Mouse (Mus musculus): Measurements from ENCODE around the gene Afmid. TPM values are rescaled to one million over a fixed set of nuclear protein-coding genes. Genes with fewer than 3 reads are reported as not detected.

The Afmid gene
- polyA plus RNA-seq, 2 experiments, result 7.5 to 7.6 TPM

- H3K27ac ChIP-seq, result no peak overlapping the region
- WGBS (ENCODE audit: insufficient replicate concordance), result 86% methylated on average over 3 of the region's 3 CpGs
- no peaks in the 10 kb centered on the region for H3K9me3 ChIP-seq (ENCODE audit: control insufficient read depth, low read length)
- no peak overlapping the region for H3K4me2 ChIP-seq (ENCODE audit: low read depth)
- H3K4me1 ChIP-seq (replicated peaks; ENCODE audit: control insufficient read depth in 2 of 2, insufficient read depth in 2 of 2, low read length in 1 of 2), result peaks cover 16 to 18% of the 10 kb centered on the region in 2 experiments
- peaks cover 74% of the 10 kb centered on the region for H3K36me3 ChIP-seq (replicated peaks; ENCODE audit: control insufficient read depth, insufficient read depth, low read depth)
- no peak overlapping the region for H3K9ac ChIP-seq (replicated peaks)
- no peak for TF ChIP-seq CTCF (IDR thresholded peaks at IDR 0.05; ENCODE audit: low read depth)
- TF ChIP-seq EP300 (IDR thresholded peaks at IDR 0.05; ENCODE audit: low read depth), result no peak
- ATAC-seq (ENCODE audit: insufficient read depth) (no peak), DNase-seq (ENCODE audit: low read depth in 3 of 3, low spot score in 3 of 3) (no peak)
- no peak overlapping the region for H3K4me3 ChIP-seq (ENCODE audit: insufficient read depth in 1 of 2, low read depth in 2 of 2, low read length in 2 of 2)
- no peaks in the 10 kb centered on the region for H3K27me3 ChIP-seq (ENCODE audit: control insufficient read depth, insufficient read depth, low read length)
These were observed 27.2 kb downstream of the Afmid start for GRCm38 (mm10) chr11:117852875-117853274.

GRCm38 (mm10) chr11:117854241-117854640 lies 28.5 kb downstream of the Afmid start:
- H3K4me2 ChIP-seq (ENCODE audit: low read depth), result no peak overlapping the region
- no peak overlapping the region for H3K27ac ChIP-seq

DNA sequence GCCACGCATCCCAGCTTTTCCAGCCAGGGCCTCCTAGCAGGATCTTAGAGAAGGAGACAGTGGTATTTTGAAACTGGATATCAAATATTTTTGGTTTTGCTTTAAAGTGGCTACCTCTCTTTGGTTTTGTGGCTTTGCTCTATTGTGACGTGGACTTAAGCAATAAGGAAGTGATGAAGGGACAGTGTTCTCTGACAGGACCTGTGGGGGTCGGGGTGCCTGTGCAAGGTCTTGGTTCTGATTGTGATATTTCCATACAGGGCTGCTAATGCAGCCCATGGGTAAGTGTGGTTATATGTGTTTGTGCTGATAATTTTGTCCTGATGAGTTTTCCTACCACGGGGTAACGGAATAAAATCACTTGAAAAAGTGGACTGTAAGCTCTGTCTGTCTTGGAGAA lies 29.6 kb downstream of the Afmid start:
- Histone ChIP-seq H3K27ac (no peak overlapping the region), H3K4me3 (ENCODE audit: insufficient read depth in 1 of 2, low read depth in 2 of 2, low read length in 2 of 2) (no peak overlapping the region), H3K4me1 (replicated peaks; ENCODE audit: control insufficient read depth in 2 of 2, insufficient read depth in 2 of 2, low read length in 1 of 2) (peaks cover 7 to 10% of the 10 kb centered on the region in 2 experiments), H3K4me2 (ENCODE audit: low read depth) (no peak overlapping the region), H3K36me3 (replicated peaks; ENCODE audit: control insufficient read depth, insufficient read depth, low read depth) (peaks cover 70% of the 10 kb centered on the region), H3K27me3 (ENCODE audit: control insufficient read depth, insufficient read depth, low read length) (peaks cover 16% of the 10 kb centered on the region), H3K9ac (replicated peaks) (no peak overlapping the region), H3K9me3 (ENCODE audit: control insufficient read depth, low read length) (no peaks in the 10 kb centered on the region)
- ATAC-seq (ENCODE audit: insufficient read depth) (no peak), DNase-seq (ENCODE audit: low read depth in 3 of 3, low spot score in 3 of 3) (no peak)
- no peak for TF ChIP-seq EP300 (IDR thresholded peaks at IDR 0.05; ENCODE audit: low read depth)
- TF ChIP-seq CTCF (IDR thresholded peaks at IDR 0.05; ENCODE audit: low read depth), result no peak
- 85% methylated on average over 5 of the region's 5 CpGs for WGBS (ENCODE audit: insufficient replicate concordance)

More at GRCm38 (mm10) chr11:117854241-117854640, 28.5 kb downstream of the Afmid start:
- ATAC-seq (ENCODE audit: insufficient read depth) (no peak), DNase-seq (ENCODE audit: low read depth in 3 of 3, low spot score in 3 of 3) (no peak)
- Histone ChIP-seq H3K4me3 (ENCODE audit: insufficient read depth in 1 of 2, low read depth in 2 of 2, low read length in 2 of 2) (no peak overlapping the region), H3K9ac (replicated peaks) (no peak overlapping the region), H3K4me1 (replicated peaks; ENCODE audit: control insufficient read depth in 2 of 2, insufficient read depth in 2 of 2, low read length in 1 of 2) (peaks cover 10 to 13% of the 10 kb centered on the region in 2 experiments), H3K36me3 (replicated peaks; ENCODE audit: control insufficient read depth, insufficient read depth, low read depth) (peaks cover 74% of the 10 kb centered on the region), H3K9me3 (ENCODE audit: control insufficient read depth, low read length) (no peaks in the 10 kb centered on the region), H3K27me3 (ENCODE audit: control insufficient read depth, insufficient read depth, low read length) (peaks cover 6% of the 10 kb centered on the region)
- WGBS (ENCODE audit: insufficient replicate concordance), result 87% methylated on average over 9 of the region's 9 CpGs
- TF ChIP-seq CTCF (IDR thresholded peaks at IDR 0.05; ENCODE audit: low read depth) (no peak), EP300 (IDR thresholded peaks at IDR 0.05; ENCODE audit: low read depth) (no peak)

- peaks cover 66% of the 10 kb centered on the region for H3K36me3 ChIP-seq (replicated peaks; ENCODE audit: control insufficient read depth, insufficient read depth, low read depth)
- H3K9me3 ChIP-seq (ENCODE audit: control insufficient read depth, low read length), result no peaks in the 10 kb centered on the region
- no peak overlapping the region for H3K27ac ChIP-seq
- ATAC-seq (ENCODE audit: insufficient read depth), result no peak
- H3K9ac ChIP-seq (replicated peaks), result no peak overlapping the region
- no peak for TF ChIP-seq EP300 (IDR thresholded peaks at IDR 0.05; ENCODE audit: low read depth)
- no peak overlapping the region for H3K4me2 ChIP-seq (ENCODE audit: low read depth)
- H3K4me3 ChIP-seq (ENCODE audit: insufficient read depth in 1 of 2, low read depth in 2 of 2, low read length in 2 of 2), result no peak overlapping the region
- H3K4me1 ChIP-seq (replicated peaks; ENCODE audit: control insufficient read depth in 2 of 2, insufficient read depth in 2 of 2, low read length in 1 of 2), result peaks cover 3 to 6% of the 10 kb centered on the region in 2 experiments; a peak in 3 of 4 replicates
- WGBS (ENCODE audit: insufficient replicate concordance), result 91% methylated on average over 1 of the region's 1 CpGs
- no peak for DNase-seq (ENCODE audit: low read depth in 3 of 3, low spot score in 3 of 3)
- H3K27me3 ChIP-seq (ENCODE audit: control insufficient read depth, insufficient read depth, low read length), result peaks cover 22% of the 10 kb centered on the region
These were observed 30.3 kb downstream of the Afmid start for GRCm38 (mm10) chr11:117855975-117856374.

GRCm38 (mm10) chr11:117857462-117857861 lies 31.7 kb downstream of the Afmid start:
- H3K4me1 ChIP-seq (replicated peaks; ENCODE audit: control insufficient read depth in 2 of 2, insufficient read depth in 2 of 2, low read length in 1 of 2), result no peaks in the 10 kb centered on the region
- H3K27ac ChIP-seq, result no peak overlapping the region
- 91% methylated on average over 10 of the region's 10 CpGs for WGBS (ENCODE audit: insufficient replicate concordance)
- no peak overlapping the region for H3K4me2 ChIP-seq (ENCODE audit: low read depth)
- DNase-seq (ENCODE audit: low read depth in 3 of 3, low spot score in 3 of 3) (no peak), ATAC-seq (ENCODE audit: insufficient read depth) (peak; percentile 14; the same call in 1 of the 2 replicates)
- H3K27me3 ChIP-seq (ENCODE audit: control insufficient read depth, insufficient read depth, low read length), result peaks cover 34% of the 10 kb centered on the region
- peaks cover 52% of the 10 kb centered on the region for H3K36me3 ChIP-seq (replicated peaks; ENCODE audit: control insufficient read depth, insufficient read depth, low read depth)
- H3K9ac ChIP-seq (replicated peaks), result no peak overlapping the region
- H3K9me3 ChIP-seq (ENCODE audit: control insufficient read depth, low read length), result no peaks in the 10 kb centered on the region
- H3K4me3 ChIP-seq (ENCODE audit: insufficient read depth in 1 of 2, low read depth in 2 of 2, low read length in 2 of 2), result no peak overlapping the region
- TF ChIP-seq EP300 (IDR thresholded peaks at IDR 0.05; ENCODE audit: low read depth) (no peak), CTCF (IDR thresholded peaks at IDR 0.05; ENCODE audit: low read depth) (no peak)
